Mouse (Mus musculus): ENCODE results near the gene Tmem88b. TPM values are rescaled to one million over a fixed set of nuclear protein-coding genes. Genes with fewer than 3 reads are reported as not detected.
"Not testable (repeated sequence)": the region's sequence is repeated elsewhere in the genome, so short reads cannot be mapped to it uniquely, and the experiment has no call there.

Tmem88b gene
- total RNA-seq, 2 experiments from 2014 or later, result 0.75 to 0.84 TPM

GRCm38 (mm10) chr4:155769880-155770512 is 15.7 kb downstream of the Tmem88b start:
- peak; percentile 76 for DNase-seq (ENCODE audit: low spot score)
- intact Hi-C loops (cut with DNase I), result loop anchor here (2.0 to 5.0 kb wide), 2 partner anchors 32 to 49 kb away; partner anchors contain the start of gene Mrpl20

- no peak for DNase-seq (ENCODE audit: low spot score)
- intact Hi-C loops (cut with DNase I), result loop anchor here (5.0 kb wide), 1 partner anchor 33 kb away; the partner anchor contains the start of gene Mrpl20
Observed at GRCm38 (mm10) chr4:155769496-155769879, 16.2 kb downstream of the Tmem88b start.

GRCm38 (mm10) chr4:155762357-155762756 is 23.3 kb downstream of the Tmem88b start:
- intact Hi-C loops (cut with DNase I), result no loop called here
- no peak for DNase-seq (ENCODE audit: low spot score)

- DNase-seq (ENCODE audit: low spot score), result no peak
- intact Hi-C loops (cut with DNase I), result no loop called here
Observed at GRCm38 (mm10) chr4:155761356-155762099, 24.1 kb downstream of the Tmem88b start.

- intact Hi-C loops (cut with DNase I), result no loop called here
- DNase-seq (ENCODE audit: low spot score), result peak; percentile 93
Observed at GRCm38 (mm10) chr4:155760613-155761355, 24.9 kb downstream of the Tmem88b start, which contains the start of gene Atad3a. Gene Atad3a (minus strand): TSS chr4:155761093.

GRCm38 (mm10) chr4:155759862-155760612 is 25.6 kb downstream of the Tmem88b start:
- DNase-seq (ENCODE audit: low spot score), result no peak
- intact Hi-C loops (cut with DNase I), result no loop called here

- DNase-seq (ENCODE audit: low spot score), result no peak
- intact Hi-C loops (cut with DNase I), result no loop called here
Observed at GRCm38 (mm10) chr4:155757011-155757410, 28.7 kb downstream of the Tmem88b start.

GRCm38 (mm10) chr4:155746575-155747490 is 38.8 kb downstream of the Tmem88b start:
- intact Hi-C loops (cut with DNase I), result no loop called here
- DNase-seq (ENCODE audit: low spot score), result no peak

GRCm38 (mm10) chr4:155746036-155746548 is 39.6 kb downstream of the Tmem88b start:
- intact Hi-C loops (cut with DNase I), result no loop called here
- DNase-seq (ENCODE audit: low spot score), result no peak

- intact Hi-C loops (cut with DNase I), result no loop called here
- no peak for DNase-seq (ENCODE audit: low spot score)
Observed at GRCm38 (mm10) chr4:155745136-155745535, 40.5 kb downstream of the Tmem88b start.

GRCm38 (mm10) chr4:155744474-155744873 is 41.2 kb downstream of the Tmem88b start:
- DNase-seq (ENCODE audit: low spot score), result no peak

GRCm38 (mm10) chr4:155742684-155743083 is 43.0 kb downstream of the Tmem88b start:
- intact Hi-C loops (cut with DNase I), result no loop called here
- DNase-seq (ENCODE audit: low spot score), result no peak

More at GRCm38 (mm10) chr4:155744474-155744873, 41.2 kb downstream of the Tmem88b start:
- intact Hi-C loops (cut with DNase I), result no loop called here

GRCm38 (mm10) chr4:155740681-155741080 is 45.0 kb downstream of the Tmem88b start:
- DNase-seq (ENCODE audit: low spot score); intact Hi-C loops (cut with DNase I): not testable (repeated sequence)

GRCm38 (mm10) chr4:155739741-155740636 is 45.7 kb downstream of the Tmem88b start:
- intact Hi-C loops (cut with DNase I), result no loop called here

GRCm38 (mm10) chr4:155739152-155739551 is 46.5 kb downstream of the Tmem88b start:
- intact Hi-C loops (cut with DNase I), result no loop called here

More at GRCm38 (mm10) chr4:155739741-155740636, 45.7 kb downstream of the Tmem88b start:
- DNase-seq (ENCODE audit: low spot score), result no peak

GRCm38 (mm10) chr4:155738262-155738661 is 47.4 kb downstream of the Tmem88b start:
- DNase-seq (ENCODE audit: low spot score), result no peak
- intact Hi-C loops (cut with DNase I), result no loop called here

More at GRCm38 (mm10) chr4:155739152-155739551, 46.5 kb downstream of the Tmem88b start:
- DNase-seq (ENCODE audit: low spot score), result no peak

- intact Hi-C loops (cut with DNase I), result no loop called here
- DNase-seq (ENCODE audit: low spot score), result no peak
Observed at GRCm38 (mm10) chr4:155736421-155736820, 49.3 kb downstream of the Tmem88b start.
